Mouse (Mus musculus): ENCODE measurements around the gene Ropn1l.

Gene Ropn1l

GRCm38 (mm10) chr15:31471529-31471928 is 18.0 kb upstream of the Ropn1l start:
- H3K27me3 ChIP-seq (ENCODE audit: insufficient read depth, low read length) = no peaks in the 10 kb centered on the region
- H3K9me3 ChIP-seq (ENCODE audit: low read length) = no peaks in the 10 kb centered on the region
- H3K4me3 ChIP-seq (replicated peaks; ENCODE audit: low read length) = no peak overlapping the region
- peaks cover 53% of the 10 kb centered on the region for H3K36me3 ChIP-seq (ENCODE audit: insufficient read depth, low read length)
- H3K4me1 ChIP-seq (replicated peaks; ENCODE audit: low read depth, low read length) = no peaks in the 10 kb centered on the region
- TF ChIP-seq NANOG (IDR thresholded peaks at IDR 0.05; ENCODE audit: borderline replicate concordance, low read length) = no peak
- TF ChIP-seq POU5F1 (IDR thresholded peaks at IDR 0.05; ENCODE audit: borderline replicate concordance, low read length) = no peak
- TF ChIP-seq CTCF (conservative IDR thresholded peaks at IDR 0.05; ENCODE audit: low read length) = no peak

DNA sequence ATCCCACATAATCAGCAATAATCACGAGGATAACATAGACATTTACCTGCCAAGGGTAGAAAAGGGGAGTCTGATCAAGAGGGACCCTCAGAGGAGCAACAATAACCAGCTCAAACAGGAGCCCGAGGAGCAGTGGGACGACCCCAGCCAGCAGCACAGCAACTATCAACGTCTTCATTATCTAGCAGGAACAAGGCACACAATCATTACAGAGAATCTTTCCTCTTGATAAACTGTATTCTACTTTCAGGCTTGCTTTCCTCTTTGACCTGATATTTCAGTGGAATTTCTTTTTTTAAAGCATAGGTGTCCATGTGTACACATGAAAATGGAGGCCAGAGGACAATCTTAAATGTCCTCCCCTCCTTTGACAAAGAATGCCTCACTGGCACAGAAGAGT is 16.0 kb upstream of the Ropn1l start:
- Histone ChIP-seq H3K27me3 (ENCODE audit: insufficient read depth, low read length) (no peaks in the 10 kb centered on the region), H3K36me3 (ENCODE audit: insufficient read depth, low read length) (peaks cover 57% of the 10 kb centered on the region), H3K4me1 (replicated peaks; ENCODE audit: low read depth, low read length) (no peaks in the 10 kb centered on the region), H3K4me3 (replicated peaks; ENCODE audit: low read length) (no peak overlapping the region), H3K9me3 (ENCODE audit: low read length) (no peaks in the 10 kb centered on the region)
- no peak for TF ChIP-seq POU5F1 (IDR thresholded peaks at IDR 0.05; ENCODE audit: borderline replicate concordance, low read length)
- no peak for TF ChIP-seq NANOG (IDR thresholded peaks at IDR 0.05; ENCODE audit: borderline replicate concordance, low read length)
- TF ChIP-seq CTCF (conservative IDR thresholded peaks at IDR 0.05; ENCODE audit: low read length) = no peak

- TF ChIP-seq POU5F1 (IDR thresholded peaks at IDR 0.05; ENCODE audit: borderline replicate concordance, low read length) = no peak
- no peak for TF ChIP-seq NANOG (IDR thresholded peaks at IDR 0.05; ENCODE audit: borderline replicate concordance, low read length)
- no peak for TF ChIP-seq CTCF (conservative IDR thresholded peaks at IDR 0.05; ENCODE audit: low read length)
- Histone ChIP-seq H3K4me3 (replicated peaks; ENCODE audit: low read length) (no peak overlapping the region), H3K36me3 (ENCODE audit: insufficient read depth, low read length) (peaks cover 52% of the 10 kb centered on the region), H3K4me1 (replicated peaks; ENCODE audit: low read depth, low read length) (no peaks in the 10 kb centered on the region), H3K27me3 (ENCODE audit: insufficient read depth, low read length) (no peaks in the 10 kb centered on the region), H3K9me3 (ENCODE audit: low read length) (no peaks in the 10 kb centered on the region)
Observed at GRCm38 (mm10) chr15:31468806-31469205, 15.3 kb upstream of the Ropn1l start.

DNA sequence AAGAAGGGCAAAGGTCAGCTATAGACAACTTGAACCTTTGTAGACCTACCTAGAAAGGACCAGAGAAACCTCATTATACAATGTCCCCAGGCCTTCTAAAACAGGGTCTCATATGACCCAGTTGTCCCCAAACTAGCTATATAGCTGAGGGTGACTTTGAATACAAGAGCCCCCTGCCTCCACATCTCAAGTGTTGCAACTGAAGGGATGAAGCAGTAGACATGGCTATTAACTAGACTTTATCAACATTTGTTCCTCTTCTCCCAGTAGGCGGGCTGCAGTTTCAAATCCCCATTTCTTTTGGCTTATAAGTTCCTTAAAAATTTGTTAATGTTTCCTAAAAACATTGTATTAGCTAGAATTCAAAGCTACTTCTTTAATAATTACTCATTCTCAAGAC is 13.2 kb upstream of the Ropn1l start:
- H3K4me1 ChIP-seq (replicated peaks; ENCODE audit: low read depth, low read length) = no peaks in the 10 kb centered on the region; the same call in 1 of the 2 replicates
- no peaks in the 10 kb centered on the region for H3K27me3 ChIP-seq (ENCODE audit: insufficient read depth, low read length)
- H3K4me3 ChIP-seq (replicated peaks; ENCODE audit: low read length) = no peak overlapping the region
- TF ChIP-seq POU5F1 (IDR thresholded peaks at IDR 0.05; ENCODE audit: borderline replicate concordance, low read length) (no peak), NANOG (IDR thresholded peaks at IDR 0.05; ENCODE audit: borderline replicate concordance, low read length) (no peak), CTCF (conservative IDR thresholded peaks at IDR 0.05; ENCODE audit: low read length) (no peak)
- H3K36me3 ChIP-seq (ENCODE audit: insufficient read depth, low read length) = peaks cover 65% of the 10 kb centered on the region
- no peaks in the 10 kb centered on the region for H3K9me3 ChIP-seq (ENCODE audit: low read length)

DNA sequence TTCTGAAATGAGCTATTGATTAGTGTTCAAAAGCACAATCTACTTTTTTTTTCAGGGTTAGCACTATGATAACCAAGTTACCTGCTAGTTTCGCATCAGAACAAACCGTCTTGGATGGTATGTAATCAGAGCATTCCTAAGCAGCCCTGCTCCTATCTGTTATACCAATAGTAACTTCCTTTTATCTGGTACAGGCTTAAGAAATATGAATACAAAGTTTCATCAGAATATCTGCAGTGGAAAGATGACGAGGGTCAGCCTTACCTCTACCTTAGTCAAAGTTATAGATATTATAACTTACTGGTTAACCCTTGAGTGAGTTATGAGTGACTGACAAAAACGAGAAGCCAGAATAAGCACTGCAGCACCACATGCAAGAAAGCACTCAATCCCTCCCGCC is 12.8 kb upstream of the Ropn1l start:
- no peak overlapping the region for H3K4me3 ChIP-seq (replicated peaks; ENCODE audit: low read length)
- H3K36me3 ChIP-seq (ENCODE audit: insufficient read depth, low read length) = peaks cover 65% of the 10 kb centered on the region
- no peaks in the 10 kb centered on the region; the same call in 1 of the 2 replicates for H3K4me1 ChIP-seq (replicated peaks; ENCODE audit: low read depth, low read length)
- no peaks in the 10 kb centered on the region for H3K9me3 ChIP-seq (ENCODE audit: low read length)
- TF ChIP-seq POU5F1 (IDR thresholded peaks at IDR 0.05; ENCODE audit: borderline replicate concordance, low read length) (no peak), NANOG (IDR thresholded peaks at IDR 0.05; ENCODE audit: borderline replicate concordance, low read length) (no peak), CTCF (conservative IDR thresholded peaks at IDR 0.05; ENCODE audit: low read length) (no peak)
- H3K27me3 ChIP-seq (ENCODE audit: insufficient read depth, low read length) = no peaks in the 10 kb centered on the region

- peaks cover 70% of the 10 kb centered on the region for H3K36me3 ChIP-seq (ENCODE audit: insufficient read depth, low read length)
- H3K27me3 ChIP-seq (ENCODE audit: insufficient read depth, low read length) = no peaks in the 10 kb centered on the region
- H3K4me1 ChIP-seq (replicated peaks; ENCODE audit: low read depth, low read length) = no peaks in the 10 kb centered on the region; the same call in 1 of the 2 replicates
- TF ChIP-seq NANOG (IDR thresholded peaks at IDR 0.05; ENCODE audit: borderline replicate concordance, low read length) (no peak), CTCF (conservative IDR thresholded peaks at IDR 0.05; ENCODE audit: low read length) (no peak), POU5F1 (IDR thresholded peaks at IDR 0.05; ENCODE audit: borderline replicate concordance, low read length) (no peak)
- H3K4me3 ChIP-seq (replicated peaks; ENCODE audit: low read length) = no peak overlapping the region
- H3K9me3 ChIP-seq (ENCODE audit: low read length) = no peaks in the 10 kb centered on the region
Observed at GRCm38 (mm10) chr15:31465806-31466205, 12.3 kb upstream of the Ropn1l start.

DNA sequence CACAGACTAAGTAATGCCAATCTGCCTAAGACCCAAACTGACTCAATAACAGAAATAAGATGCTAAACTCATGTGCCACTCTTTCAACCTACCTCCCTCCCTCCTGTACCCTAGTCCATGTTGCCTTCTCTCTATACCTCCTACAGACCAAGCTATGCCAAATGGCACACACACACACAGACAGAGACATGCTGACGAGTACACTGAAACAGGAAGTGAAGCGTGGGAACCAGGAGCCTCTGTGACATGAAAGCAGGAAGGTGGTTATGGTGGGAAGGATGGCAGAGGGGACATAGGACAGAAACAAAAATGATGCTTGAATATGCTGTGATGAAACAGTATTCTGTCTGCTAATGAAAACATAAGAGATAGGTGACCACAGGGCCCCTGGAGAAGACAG is 7.0 kb upstream of the Ropn1l start:
- TF ChIP-seq POU5F1 (IDR thresholded peaks at IDR 0.05; ENCODE audit: borderline replicate concordance, low read length) = no peak
- Histone ChIP-seq H3K27me3 (ENCODE audit: insufficient read depth, low read length) (no peaks in the 10 kb centered on the region), H3K36me3 (ENCODE audit: insufficient read depth, low read length) (peaks cover 78% of the 10 kb centered on the region), H3K4me3 (replicated peaks; ENCODE audit: low read length) (no peak overlapping the region), H3K9me3 (ENCODE audit: low read length) (no peaks in the 10 kb centered on the region), H3K4me1 (replicated peaks; ENCODE audit: low read depth, low read length) (no peaks in the 10 kb centered on the region; the same call in 1 of the 2 replicates)

GRCm38 (mm10) chr15:31458081-31458480 is 4.5 kb upstream of the Ropn1l start:
- Histone ChIP-seq H3K27me3 (ENCODE audit: insufficient read depth, low read length) (0 out of 2 replicates have a peak, but pooled peaks cover under 1% of the 10 kb centered on the region), H3K4me3 (replicated peaks; ENCODE audit: low read length) (no peak overlapping the region), H3K36me3 (ENCODE audit: insufficient read depth, low read length) (peaks cover 62% of the 10 kb centered on the region), H3K4me1 (replicated peaks; ENCODE audit: low read depth, low read length) (peaks cover 16% of the 10 kb centered on the region), H3K9me3 (ENCODE audit: low read length) (no peaks in the 10 kb centered on the region)
- no peak for TF ChIP-seq POU5F1 (IDR thresholded peaks at IDR 0.05; ENCODE audit: borderline replicate concordance, low read length)
- TF ChIP-seq NANOG (IDR thresholded peaks at IDR 0.05; ENCODE audit: borderline replicate concordance, low read length) = no peak
- TF ChIP-seq CTCF (conservative IDR thresholded peaks at IDR 0.05; ENCODE audit: low read length) = no peak

DNA sequence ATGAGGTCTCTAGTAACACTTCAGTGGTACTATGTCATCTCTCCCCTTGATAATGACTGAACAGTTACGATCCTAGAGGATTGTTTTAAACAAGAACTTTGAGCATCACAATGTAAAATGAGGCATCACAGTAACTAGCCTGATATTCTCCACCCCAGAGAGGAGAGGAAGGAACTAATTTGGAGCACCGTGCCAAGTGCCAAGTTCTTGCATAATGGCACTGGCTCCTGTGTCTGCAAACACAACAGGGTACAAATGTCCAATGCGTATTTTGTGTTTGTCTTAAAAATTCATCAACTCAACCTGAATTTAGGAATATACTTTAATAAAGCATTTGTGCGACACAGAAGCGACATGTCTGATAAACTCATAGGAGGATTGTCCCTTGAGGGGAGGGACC is 2.8 kb upstream of the Ropn1l start:
- Histone ChIP-seq H3K27me3 (ENCODE audit: insufficient read depth, low read length) (peaks cover 13% of the 10 kb centered on the region), H3K4me1 (replicated peaks; ENCODE audit: low read depth, low read length) (peaks cover 25% of the 10 kb centered on the region), H3K9me3 (ENCODE audit: low read length) (no peaks in the 10 kb centered on the region), H3K4me3 (replicated peaks; ENCODE audit: low read length) (no peak overlapping the region), H3K36me3 (ENCODE audit: insufficient read depth, low read length) (peaks cover 45% of the 10 kb centered on the region)
- TF ChIP-seq NANOG (IDR thresholded peaks at IDR 0.05; ENCODE audit: borderline replicate concordance, low read length) (no peak), POU5F1 (IDR thresholded peaks at IDR 0.05; ENCODE audit: borderline replicate concordance, low read length) (no peak), CTCF (conservative IDR thresholded peaks at IDR 0.05; ENCODE audit: low read length) (no peak)
